ENCODE assay signal across 11 mouse cellular contexts in genomic region chr15:31058315-31058714, GRCm38 (mm10).
"Had no signal": no experiment of that assay in that cellular context is flagged by ENCODE, and none has a peak within 500 bp of the region (broad histone marks: within the 10 kb centered on the region; RNA-seq: fewer than 3 reads in every experiment).

No protein-coding gene starts in this region.

- H3K27me3 ChIP-seq: kidney, embryonic 15.5 days; limb, embryonic 15.5 days; midbrain, embryonic 13.5 days; stomach, embryonic 15.5 days had no signal

- H3K4me3 ChIP-seq: kidney, embryonic 15.5 days; left cerebral cortex, adult 2 months; limb, embryonic 15.5 days; midbrain, embryonic 13.5 days; stomach, embryonic 15.5 days had no signal

- H3K4me1 ChIP-seq: kidney, embryonic 15.5 days; limb, embryonic 15.5 days; midbrain, embryonic 13.5 days; stomach, embryonic 15.5 days had no signal

- H3K9ac ChIP-seq: kidney, embryonic 15.5 days; limb, embryonic 15.5 days; liver, embryonic 14.5 days; midbrain, embryonic 13.5 days; stomach, embryonic 15.5 days had no signal

- DNase-seq: kidney, postnatal 14 days; lung, adult 18-20 months; right cerebral cortex, postnatal 14 days; thymus, adult 2 months; thymus, postnatal 25 days had no signal

- H3K36me3 ChIP-seq: kidney, embryonic 15.5 days; limb, embryonic 15.5 days; midbrain, embryonic 13.5 days; stomach, embryonic 15.5 days had no signal

- H3K27ac ChIP-seq: kidney, embryonic 15.5 days; left cerebral cortex, adult 2 months; limb, embryonic 15.5 days; liver, embryonic 14.5 days; midbrain, embryonic 13.5 days; stomach, embryonic 15.5 days had no signal
